Mouse (Mus musculus) adrenal gland, postnatal 10 days (tissue): ENCODE results near the gene Lcn2. TPM values are rescaled to one million over a fixed set of nuclear protein-coding genes. Genes with fewer than 3 reads are reported as not detected.

Experiments
- DNase-seq: peaks from one replicate; pipeline ENCODE4 v3.0.0; 2021; ENCODE audit warnings: mixed read lengths
- total RNA-seq, 2 experiments: library from RNA; stranded (reverse); gene quantifications; 2 replicates each; pipeline ENCODE4 v1.2.3; 2021

The Lcn2 gene
- total RNA-seq, 2 experiments from 2014 or later, result 12.0 to 21.8 TPM

- DNase-seq, result no peak
These were observed 25.9 kb upstream of the Lcn2 start for GRCm38 (mm10) chr2:32413936-32414335.

GRCm38 (mm10) chr2:32412742-32413531 lies 24.9 kb upstream of the Lcn2 start:
- DNase-seq, result peak; percentile 10

DNA sequence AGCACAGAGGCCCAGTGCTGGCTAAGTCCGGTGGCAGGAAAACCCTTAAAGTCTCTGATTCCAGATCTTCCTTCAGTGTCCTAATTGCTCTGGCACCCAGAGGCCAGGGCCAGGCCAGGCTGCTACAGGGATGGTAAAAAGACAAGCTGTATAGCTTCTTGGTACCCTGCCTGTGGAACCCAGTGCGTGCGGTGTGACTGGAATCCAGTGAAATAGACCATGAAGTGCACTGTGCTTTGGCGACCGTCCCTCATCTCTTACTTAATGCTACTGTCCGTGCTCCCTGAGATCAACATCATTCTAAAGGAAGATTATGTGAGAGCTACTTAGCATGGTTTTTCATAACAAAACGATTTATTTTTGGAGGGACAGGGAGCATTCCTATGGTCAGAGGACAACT lies 23.4 kb upstream of the Lcn2 start:
- no peak for DNase-seq

- DNase-seq, result peak; percentile 36
These were observed 20.7 kb upstream of the Lcn2 start for GRCm38 (mm10) chr2:32408429-32409424.

DNA sequence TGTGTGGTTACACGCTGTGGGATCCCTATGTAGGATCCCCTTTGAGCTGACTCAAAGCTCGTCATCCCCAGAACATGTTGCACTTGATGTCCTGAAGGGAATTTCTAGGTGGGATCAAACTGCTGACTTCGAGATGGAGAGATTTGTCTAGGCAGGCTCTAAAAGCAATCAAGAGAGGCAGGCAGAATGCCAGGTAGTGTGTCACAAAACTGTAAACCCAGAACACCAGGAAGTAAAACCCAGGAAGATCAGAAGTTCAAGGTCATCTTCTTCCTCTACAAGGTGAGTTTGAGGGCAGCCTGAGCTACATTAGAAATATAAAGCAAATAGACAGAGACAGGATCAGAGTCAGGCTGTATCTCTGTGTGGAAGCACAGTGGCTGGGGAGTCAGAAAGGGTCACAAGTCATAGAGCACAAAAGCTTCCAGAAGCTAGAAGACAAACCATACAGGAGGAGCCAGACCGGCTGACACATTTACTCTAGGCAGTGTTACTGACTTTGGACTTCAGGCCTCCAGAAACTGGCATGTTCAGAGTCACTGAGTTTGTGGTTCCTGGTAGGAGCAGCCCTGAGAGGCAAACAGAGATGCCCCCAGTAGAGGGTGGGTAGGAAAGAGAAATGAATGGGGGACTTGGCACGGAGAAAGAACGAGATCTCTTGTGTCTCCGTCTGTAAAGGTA lies 19.2 kb upstream of the Lcn2 start:
- DNase-seq, result no peak

- peak; percentile 97 for DNase-seq
These were observed 16.6 kb upstream of the Lcn2 start for GRCm38 (mm10) chr2:32404663-32405062.

- DNase-seq, result no peak
These were observed 8.6 kb upstream of the Lcn2 start for GRCm38 (mm10) chr2:32396695-32397094.

DNA sequence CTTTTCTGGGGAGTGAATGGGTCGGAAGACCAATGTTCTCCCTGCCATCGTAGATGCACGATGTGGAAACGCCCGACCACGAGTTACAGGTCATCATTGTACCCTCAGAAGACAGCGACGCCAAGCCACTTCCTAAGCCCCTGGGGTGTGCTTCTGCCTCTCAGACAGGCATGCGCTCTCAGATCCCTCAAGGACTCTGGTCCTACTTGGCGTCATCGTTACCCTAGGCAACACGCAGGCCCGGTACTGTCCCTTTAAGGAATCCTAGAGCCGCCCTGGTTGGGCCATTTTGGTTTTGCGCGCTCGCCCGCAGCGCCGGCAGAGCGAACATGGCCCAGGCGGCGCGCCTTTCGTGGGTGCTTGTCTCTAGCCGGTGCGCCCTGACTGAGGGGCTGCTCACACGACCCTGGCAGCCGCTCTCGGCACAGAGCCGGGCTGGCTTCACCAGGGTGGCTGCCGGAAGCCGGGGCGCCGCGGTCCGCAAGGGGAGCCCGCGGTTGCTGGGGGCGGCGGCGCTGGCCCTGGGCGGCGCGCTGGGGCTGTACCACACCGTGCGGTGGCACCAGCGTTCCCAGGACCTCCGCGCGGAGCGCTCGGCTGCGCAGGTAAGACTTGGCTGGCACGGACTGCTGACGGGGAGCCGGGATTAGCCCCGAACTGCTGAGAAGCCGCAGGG lies 8.0 kb upstream of the Lcn2 start:
- DNase-seq, result peak; percentile 93

DNA sequence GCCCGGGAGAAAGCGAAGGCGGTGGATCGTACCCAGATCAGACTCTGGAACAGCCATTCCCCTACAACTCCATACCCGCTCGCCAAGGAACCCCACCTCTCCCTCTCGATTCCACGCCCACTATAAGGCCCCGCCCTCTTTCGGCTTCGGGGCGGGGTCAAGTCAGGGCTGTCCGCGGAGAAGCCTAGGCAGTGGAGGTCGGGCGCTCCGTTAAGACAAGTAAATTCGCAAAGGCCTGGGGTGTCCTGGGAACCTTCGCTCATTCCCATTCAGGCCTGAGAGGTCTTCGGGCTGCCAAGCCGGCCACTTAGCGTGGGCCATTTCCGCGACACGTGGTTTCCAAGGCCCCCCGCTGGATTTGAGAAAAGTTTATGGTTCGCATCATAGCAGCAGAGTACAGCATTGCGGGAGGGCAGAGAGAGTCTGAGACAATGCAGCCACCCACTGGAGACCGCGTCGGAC lies 7.5 kb upstream of the Lcn2 start, which contains the start of gene Ptges2:
TSS of gene Ptges2 (plus strand) at position 413 of the 462 bp plus-strand sequence.
- DNase-seq, result peak; percentile 94

- peak; percentile 67 for DNase-seq
These were observed 6.9 kb upstream of the Lcn2 start for GRCm38 (mm10) chr2:32394973-32395372.

DNA sequence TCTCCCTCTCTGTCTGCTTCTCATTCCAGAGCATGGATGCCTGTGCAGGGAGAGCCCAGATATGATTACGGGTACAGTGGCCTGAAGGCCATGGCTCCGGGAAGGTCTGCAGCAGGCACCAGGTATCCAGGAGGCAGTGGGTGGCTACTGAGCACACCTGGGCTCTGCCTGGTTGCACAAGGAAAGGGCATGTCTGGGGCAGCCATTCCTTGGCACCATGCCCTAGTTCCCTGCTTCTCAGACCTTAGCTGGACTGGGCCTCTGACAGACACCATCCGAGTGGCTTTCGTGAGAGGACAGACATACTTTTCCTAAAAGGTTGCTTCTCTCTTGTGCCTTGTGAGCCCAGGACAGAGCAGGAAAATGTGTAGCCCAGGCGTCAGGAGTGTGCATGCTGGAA lies 4.0 kb upstream of the Lcn2 start:
- peak; percentile 46 for DNase-seq

DNA sequence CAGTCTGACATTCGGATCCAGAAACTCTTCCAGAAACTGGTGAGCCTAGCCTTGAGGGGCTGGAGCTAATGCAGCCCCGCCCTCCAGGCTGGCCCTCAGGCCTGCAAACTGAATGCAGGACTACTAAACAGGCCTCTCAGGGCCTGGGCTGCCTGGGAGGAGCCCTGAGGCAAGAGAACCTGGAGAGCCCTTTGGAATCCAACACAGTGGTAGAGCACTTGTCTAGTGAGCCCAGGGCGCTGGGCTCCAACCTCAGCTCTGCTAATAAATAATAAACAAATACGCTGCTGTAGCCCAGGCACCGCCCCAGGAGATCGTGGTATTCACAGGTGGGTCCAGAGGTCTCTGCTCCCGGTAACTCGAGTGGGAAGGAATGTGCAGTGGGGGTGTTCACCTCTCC lies 2.8 kb upstream of the Lcn2 start:
- no peak for DNase-seq

- no peak for DNase-seq
These were observed 1.1 kb upstream of the Lcn2 start for GRCm38 (mm10) chr2:32389157-32389556.

GRCm38 (mm10) chr2:32382689-32383088 lies 5.4 kb downstream of the Lcn2 start:
- no peak for DNase-seq

DNA sequence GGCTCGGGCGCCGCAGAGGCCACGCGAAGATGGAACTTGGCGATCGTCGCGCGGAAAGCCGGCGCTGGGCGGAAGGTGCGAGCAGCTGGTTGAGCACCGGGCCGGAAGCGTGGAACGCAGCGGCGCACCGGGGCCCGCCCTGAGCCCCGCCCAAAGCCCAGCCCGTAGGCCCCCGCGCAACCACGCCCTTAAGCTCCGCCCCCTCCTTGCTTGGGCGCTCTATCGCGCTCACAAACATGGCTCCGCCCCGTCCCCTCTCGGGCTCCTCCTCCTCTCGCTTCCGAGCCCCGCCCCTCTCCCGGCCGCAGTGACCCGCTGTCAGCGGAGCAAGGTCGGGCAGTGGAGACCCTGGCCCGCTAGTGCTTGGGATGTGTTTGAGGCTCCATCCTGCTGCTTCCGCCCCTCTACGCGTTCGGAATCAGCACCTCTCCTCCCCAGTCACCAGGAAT lies 6.3 kb downstream of the Lcn2 start, which contains the start of gene 1110008P14Rik:
TSS of gene 1110008P14Rik (minus strand) at position 164 of the 449 bp plus-strand sequence.
- peak; percentile 97 for DNase-seq

GRCm38 (mm10) chr2:32381141-32381774 lies 6.8 kb downstream of the Lcn2 start:
- no peak for DNase-seq

DNA sequence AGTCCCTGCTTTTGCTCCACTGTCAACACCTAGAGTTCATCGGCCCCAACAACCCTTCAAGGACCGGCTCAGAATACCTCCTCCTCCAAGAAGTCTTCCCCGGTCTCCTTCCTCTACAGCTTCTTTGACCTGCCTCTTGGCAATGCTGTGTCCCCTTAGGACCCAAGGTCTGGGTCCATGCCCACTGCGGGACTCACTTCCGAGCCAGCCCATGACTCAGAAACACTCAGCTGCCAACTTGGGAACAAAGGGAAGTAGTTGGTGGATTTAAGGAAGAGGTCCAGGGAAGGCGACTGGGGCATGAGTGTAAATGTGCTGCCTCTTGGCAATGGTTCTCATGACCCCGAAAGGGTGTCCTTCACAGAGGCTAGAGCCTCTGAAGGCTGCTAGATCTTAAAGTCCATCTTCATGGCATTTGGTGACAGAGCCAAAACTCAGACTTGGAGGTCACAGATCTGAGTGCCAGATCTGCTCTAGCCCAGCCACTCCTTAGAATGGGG lies 8.0 kb downstream of the Lcn2 start:
- DNase-seq, result peak; percentile 86

DNA sequence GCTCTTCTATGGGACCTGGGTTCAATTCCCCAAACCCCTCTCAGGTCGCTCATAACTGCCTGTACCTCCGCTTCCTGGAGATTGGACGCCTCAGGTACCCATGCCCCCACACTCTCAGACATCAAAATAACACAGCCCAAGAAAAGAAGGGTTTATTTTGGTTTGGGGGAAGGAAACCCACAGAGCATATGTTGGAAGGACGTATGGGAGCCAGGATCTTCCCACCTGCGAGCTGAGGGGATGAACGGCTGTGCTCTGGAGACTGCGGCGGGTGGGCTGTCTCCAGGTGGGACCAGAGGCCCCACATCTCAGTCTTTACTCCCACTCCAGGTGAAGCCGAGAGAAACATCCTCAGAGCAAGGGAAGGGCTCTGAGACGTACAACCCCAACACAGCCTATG lies 11.1 kb downstream of the Lcn2 start:
- DNase-seq, result no peak

- no peak for DNase-seq
These were observed 12.6 kb downstream of the Lcn2 start for GRCm38 (mm10) chr2:32375317-32375940.

GRCm38 (mm10) chr2:32374191-32374590 lies 13.9 kb downstream of the Lcn2 start:
- no peak for DNase-seq
